Mouse (Mus musculus) forebrain, embryonic 14.5 days (tissue): ENCODE results near the gene Exosc7. TPM values are rescaled to one million over a fixed set of nuclear protein-coding genes. Genes with fewer than 3 reads are reported as not detected.

Source experiments
- polyA plus RNA-seq: library from polyadenylated mRNA; unstranded; fragments of >200 nt; fragmentation: Nextera tagmentation; extraction: Ambion mirVana; gene quantifications from 2 replicates; pipeline ENCODE4 v1.2.1, GENCODE M21; 2014

The Exosc7 gene
- polyA plus RNA-seq, 1 experiment from 2014 or later = 108 TPM

Other genes with a start within 250 kb of the Exosc7 start
- gene Zfp445, start 247.2 kb upstream of the Exosc7 start, polyA plus RNA-seq = 63.1 and 79.1 TPM in 2 replicates
- gene Zkscan7, start 227.5 kb upstream of the Exosc7 start, polyA plus RNA-seq = 1.3 and 1.4 TPM in 2 replicates
- gene Zfp105, start 190.1 kb upstream of the Exosc7 start, polyA plus RNA-seq = 20.8 and 23.6 TPM in 2 replicates
- 44.1 and 46.3 TPM in 2 replicates for gene 1110059G10Rik, start 162.2 kb upstream of the Exosc7 start, polyA plus RNA-seq
- 24.2 and 26.4 TPM in 2 replicates for gene Kif15, start 162.2 kb upstream of the Exosc7 start, polyA plus RNA-seq
- gene Tmem42, start 91.9 kb upstream of the Exosc7 start, polyA plus RNA-seq = 24.1 and 24.8 TPM in 2 replicates
- gene Tgm4, start 78.5 kb upstream of the Exosc7 start, polyA plus RNA-seq = 0.20 and 0.28 TPM in 2 replicates
- gene Zdhhc3, start within 50 bp of the Exosc7 start, polyA plus RNA-seq = 50.7 and 51.2 TPM in 2 replicates
- gene Clec3b, start 37.7 kb downstream of the Exosc7 start, polyA plus RNA-seq = 0.36 TPM in 1 of 2 replicates, not detected in the other
- gene Cdcp1, start 102.8 kb downstream of the Exosc7 start, polyA plus RNA-seq = 0.05 and 0.06 TPM in 2 replicates
- 18.5 and 18.7 TPM in 2 replicates for gene Tmem158, start 147.5 kb downstream of the Exosc7 start, polyA plus RNA-seq